Mouse (Mus musculus) E14TG2a.4 (cell line): ENCODE measurements at regions not wholly inside any gene's neighbourhood (a gene's known extent, or its start where the extent isn't known, plus 50 kb on each side); places are given as distances from the start of the nearest gene placed in this dataset.
"Not testable (repeated sequence)": the region's sequence is repeated elsewhere in the genome, so short reads cannot be mapped to it uniquely, and the experiment has no call there.

Experiments
- CTCF ChIP-seq: conservative IDR thresholded peaks from 2 replicates; pipeline ENCODE4 v1.5.1; 2014; ENCODE audit warnings: low read length
- POU5F1 ChIP-seq: IDR thresholded peaks from 2 replicates; pipeline ENCODE4 v1.6.1; 2014; ENCODE audit warnings: low read length, borderline replicate concordance

GRCm38 (mm10) chr12:5891786-5892185 lies 516.3 kb upstream of the Klhl29 start:
- not testable (repeated sequence) for TF ChIP-seq CTCF, POU5F1
